Mouse (Mus musculus) cerebellum, adult 2 months (tissue): ENCODE data around the gene Oprl1. TPM values are rescaled to one million over a fixed set of nuclear protein-coding genes. Genes with fewer than 3 reads are reported as not detected.

Source experiments
- DNase-seq, 2 experiments: peaks; one replicate each; pipeline ENCODE4 v3.0.0; 2021
- H3K27ac ChIP-seq: fragments of 200-500 bp; 2 replicates; pipeline ENCODE4 v1.5.1; 2012; ENCODE audit warnings: low read length, control low read depth, inconsistent platforms; ENCODE audit not compliant: insufficient read depth
- H3K27me3 ChIP-seq: fragments of 200-500 bp; 2 replicates; pipeline ENCODE4 v1.6.1; 2012; ENCODE audit warnings: inconsistent platforms, mild to moderate bottlenecking, low read length, moderate library complexity; ENCODE audit not compliant: control insufficient read depth, insufficient read depth
- H3K4me1 ChIP-seq: fragments of 200-500 bp; 2 replicates; pipeline ENCODE4 v1.6.1; 2011; ENCODE audit warnings: low read length; ENCODE audit not compliant: control insufficient read depth, insufficient read depth
- H3K4me3 ChIP-seq: fragments of 200-500 bp; replicated peaks from 2 replicates; pipeline ENCODE3; 2011; ENCODE audit warnings: mild to moderate bottlenecking, low read depth, low read length, control low read depth; ENCODE audit not compliant: insufficient read depth
- CTCF ChIP-seq: fragments of 200-500 bp; IDR thresholded peaks from 2 replicates; pipeline ENCODE4 v1.5.1; 2011; ENCODE audit warnings: low read depth, mild to moderate bottlenecking, control low read depth, low read length, moderate library complexity, borderline replicate concordance; ENCODE audit not compliant: insufficient read depth
- POLR2A ChIP-seq: fragments of 200-500 bp; IDR thresholded peaks from 2 replicates; pipeline ENCODE4 v1.6.1; 2011; ENCODE audit warnings: low read length, control low read depth, borderline replicate concordance; ENCODE audit not compliant: insufficient read depth
- WGBS: fragments of 180-500 bp; shearing (Covaris S2); methylation state at CpG from one replicate; pipeline ENCODE4 v1.1.7; 2018; 5-methylcytosine and 5-hydroxymethylcytosine counted together
- polyA plus RNA-seq: library from polyadenylated mRNA; depleted of rRNA; stranded (reverse); fragments of >200 nt; gene quantifications from 2 replicates; pipeline ENCODE4 v1.2.3, GENCODE M21; 2012

The Oprl1 gene
- polyA plus RNA-seq, 1 experiment: 35.1 TPM

GRCm38 (mm10) chr2:181676424-181676823, 38.4 kb upstream of the Oprl1 start:
- H3K4me3 ChIP-seq: no peak overlapping the region
- peaks cover 13% of the 10 kb centered on the region; the same call in 1 of the 2 replicates for H3K4me1 ChIP-seq
- no peak for DNase-seq
- TF ChIP-seq POLR2A (no peak), CTCF (no peak)
- WGBS: 63% methylated on average over 2 of the region's 2 CpGs
- H3K27ac ChIP-seq: no peak overlapping the region
- H3K27me3 ChIP-seq: peaks cover 2% of the 10 kb centered on the region; the same call in 1 of the 2 replicates

- Histone ChIP-seq H3K27ac (no peak overlapping the region), H3K27me3 (no peaks in the 10 kb centered on the region), H3K4me1 (peaks cover 13% of the 10 kb centered on the region; the same call in 1 of the 2 replicates), H3K4me3 (no peak overlapping the region)
- DNase-seq: no peak
- 71% methylated on average over 5 of the region's 5 CpGs for WGBS
- TF ChIP-seq POLR2A: no peak
- TF ChIP-seq CTCF: no peak
These were observed 37.6 kb upstream of the Oprl1 start for GRCm38 (mm10) chr2:181677096-181677754.

- WGBS: 33% methylated on average over 3 of the region's 3 CpGs
- peaks cover 13% of the 10 kb centered on the region; the same call in 1 of the 2 replicates for H3K4me1 ChIP-seq
- no peak for DNase-seq
- no peak overlapping the region for H3K4me3 ChIP-seq
- H3K27ac ChIP-seq: no peak overlapping the region
- H3K27me3 ChIP-seq: no peaks in the 10 kb centered on the region
- no peak for TF ChIP-seq CTCF
- no peak for TF ChIP-seq POLR2A
These were observed 37.1 kb upstream of the Oprl1 start for GRCm38 (mm10) chr2:181677755-181678098.

GRCm38 (mm10) chr2:181678780-181679179, 36.0 kb upstream of the Oprl1 start:
- WGBS: 83% methylated on average over 1 of the region's 1 CpGs
- H3K4me3 ChIP-seq: no peak overlapping the region
- H3K4me1 ChIP-seq: peaks cover 13% of the 10 kb centered on the region; the same call in 1 of the 2 replicates
- H3K27me3 ChIP-seq: no peaks in the 10 kb centered on the region
- TF ChIP-seq POLR2A (no peak), CTCF (peak; percentile 87)
- H3K27ac ChIP-seq: no peak overlapping the region
- peak; percentile 67 to 76 for DNase-seq

GRCm38 (mm10) chr2:181679951-181680715, 34.7 kb upstream of the Oprl1 start, which contains the start of gene Tcea2:
TSS of gene Tcea2 (plus strand) at chr2:181680310.
- H3K4me3 ChIP-seq: peak within 1 kb of the TSS; percentile 95
- peak within 1 kb of the TSS; percentile 85 for H3K27ac ChIP-seq
- H3K4me1 ChIP-seq: peaks cover 13% of the 10 kb centered on the region; the same call in 1 of the 2 replicates
- no peaks in the 10 kb centered on the region for H3K27me3 ChIP-seq
- TF ChIP-seq POLR2A (peak; percentile 49; the same call in 1 of the 2 replicates), CTCF (no peak)
- WGBS: under 1% methylated on average over 69 of the region's 69 CpGs
- peak; percentile 84 to 86 for DNase-seq

GRCm38 (mm10) chr2:181680716-181681117, 34.1 kb upstream of the Oprl1 start:
- no peaks in the 10 kb centered on the region for H3K27me3 ChIP-seq
- peak; percentile 48 to 62 for DNase-seq
- 2% methylated on average over 7 of the region's 7 CpGs for WGBS
- peak overlapping the region; percentile 95 for H3K4me3 ChIP-seq
- TF ChIP-seq CTCF (no peak), POLR2A (no peak)
- peaks cover 8% of the 10 kb centered on the region; the same call in 1 of the 2 replicates for H3K4me1 ChIP-seq
- peak overlapping the region; percentile 82 for H3K27ac ChIP-seq

GRCm38 (mm10) chr2:181681978-181682377, 32.8 kb upstream of the Oprl1 start:
- 100% methylated on average over 1 of the region's 1 CpGs for WGBS

More at GRCm38 (mm10) chr2:181681978-181682377, 32.8 kb upstream of the Oprl1 start:
- TF ChIP-seq POLR2A: no peak
- Histone ChIP-seq H3K4me1 (peaks cover 6% of the 10 kb centered on the region; the same call in 1 of the 2 replicates), H3K27me3 (no peaks in the 10 kb centered on the region), H3K4me3 (no peak overlapping the region), H3K27ac (no peak overlapping the region)
- no peak for DNase-seq
